Mouse (Mus musculus) neural tube, embryonic 11.5 days (tissue): ENCODE results near the gene Evl. TPM values are rescaled to one million over a fixed set of nuclear protein-coding genes. Genes with fewer than 3 reads are reported as not detected.

Source experiments
- ATAC-seq: fragments of 200-750 bp; cut with Nextera tagmentation; 2 replicates; pipeline ENCODE4 v1.8.0; 2017; ENCODE audit warnings: moderate number of reproducible peaks, mild to moderate bottlenecking, moderate TSS enrichment, moderate library complexity; ENCODE audit not compliant: insufficient read depth, low FRiP score, low TSS enrichment
- DNase-seq: peaks from one replicate; pipeline ENCODE4 v3.0.0-alpha.2; 2015; ENCODE audit warnings: low spot score
- H3K27ac ChIP-seq: fragments of 300-500 bp; sonication (generic); 2 replicates; pipeline ENCODE4 v1.5.1; 2014; ENCODE audit warnings: low read depth, mild to moderate bottlenecking, low read length
- H3K27me3 ChIP-seq: fragments of 300-500 bp; sonication (generic); 2 replicates; pipeline ENCODE4 v1.6.1; 2014; ENCODE audit warnings: mild to moderate bottlenecking, low read length, mixed read lengths; ENCODE audit not compliant: control insufficient read depth, insufficient read depth
- H3K36me3 ChIP-seq: fragments of 300-500 bp; sonication (generic); 2 replicates; pipeline ENCODE4 v1.6.1; 2014; ENCODE audit warnings: mild to moderate bottlenecking, low read length, moderate library complexity, mixed read lengths; ENCODE audit not compliant: control insufficient read depth, insufficient read depth
- H3K4me1 ChIP-seq: fragments of 300-500 bp; sonication (generic); 2 replicates; pipeline ENCODE4 v1.6.1; 2014; ENCODE audit warnings: low read length, mixed read lengths; ENCODE audit not compliant: control insufficient read depth, insufficient read depth
- H3K4me2 ChIP-seq: fragments of 300-500 bp; sonication (generic); 2 replicates; pipeline ENCODE4 v1.6.1; 2014; ENCODE audit warnings: low read depth, mild to moderate bottlenecking, moderate library complexity
- H3K4me3 ChIP-seq: fragments of 300-500 bp; sonication (generic); 2 replicates; pipeline ENCODE4 v1.5.1; 2014; ENCODE audit warnings: low read depth, low read length
- H3K9ac ChIP-seq: fragments of 300-500 bp; sonication (generic); 2 replicates; pipeline ENCODE4 v1.6.1; 2014; ENCODE audit warnings: mild to moderate bottlenecking, low read length
- H3K9me3 ChIP-seq: fragments of 300-500 bp; sonication (generic); 2 replicates; pipeline ENCODE4 v1.6.1; 2016; ENCODE audit warnings: low read length; ENCODE audit not compliant: control insufficient read depth
- WGBS: fragments of 180-500 bp; shearing (Covaris S2); extraction: QIAGEN DNeasy Blood & Tissue Kit; methylation state at CpG from one replicate; pipeline ENCODE4 v1.1.7; 2014; 5-methylcytosine and 5-hydroxymethylcytosine counted together
- polyA plus RNA-seq: library from polyadenylated mRNA; unstranded; fragments of >200 nt; fragmentation: Nextera tagmentation; extraction: Ambion mirVana; gene quantifications from 2 replicates; pipeline ENCODE4 v1.2.1, GENCODE M21; 2014

Gene Evl
- polyA plus RNA-seq, 1 experiment from 2014 or later: 123 TPM

- WGBS: 89% methylated on average over 2 of the region's 2 CpGs
- no peak overlapping the region for H3K27ac ChIP-seq
- H3K9me3 ChIP-seq: no peaks in the 10 kb centered on the region
- H3K4me1 ChIP-seq: no peaks in the 10 kb centered on the region
- no peak overlapping the region for H3K9ac ChIP-seq
- no peak overlapping the region for H3K4me3 ChIP-seq
- no peak for DNase-seq
- peaks cover 18% of the 10 kb centered on the region for H3K36me3 ChIP-seq
- H3K4me2 ChIP-seq: no peak overlapping the region
- no peaks in the 10 kb centered on the region for H3K27me3 ChIP-seq
- ATAC-seq: no peak
These were observed 120.4 kb downstream of the Evl start for GRCm38 (mm10) chr12:108674916-108675315.

GRCm38 (mm10) chr12:108675614-108676401 is 121.3 kb downstream of the Evl start:
- Histone ChIP-seq H3K9me3 (no peaks in the 10 kb centered on the region), H3K27ac (no peak overlapping the region), H3K4me1 (no peaks in the 10 kb centered on the region), H3K4me2 (no peak overlapping the region), H3K9ac (no peak overlapping the region), H3K27me3 (no peaks in the 10 kb centered on the region), H3K4me3 (no peak overlapping the region), H3K36me3 (peaks cover 24% of the 10 kb centered on the region)
- 89% methylated on average over 8 of the region's 8 CpGs for WGBS
- ATAC-seq (no peak), DNase-seq (no peak)

GRCm38 (mm10) chr12:108677116-108677515 is 122.6 kb downstream of the Evl start:
- Histone ChIP-seq H3K9me3 (no peaks in the 10 kb centered on the region), H3K4me1 (no peaks in the 10 kb centered on the region), H3K4me2 (no peak overlapping the region), H3K4me3 (no peak overlapping the region), H3K36me3 (peaks cover 28% of the 10 kb centered on the region), H3K27ac (no peak overlapping the region), H3K9ac (no peak overlapping the region), H3K27me3 (no peaks in the 10 kb centered on the region)
- 91% methylated on average over 5 of the region's 5 CpGs for WGBS
- ATAC-seq (no peak), DNase-seq (no peak)

GRCm38 (mm10) chr12:108678366-108678765 is 123.8 kb downstream of the Evl start:
- H3K4me2 ChIP-seq: no peak overlapping the region
- ATAC-seq: no peak
- H3K27me3 ChIP-seq: no peaks in the 10 kb centered on the region
- no peak for DNase-seq
- H3K4me1 ChIP-seq: no peaks in the 10 kb centered on the region
- H3K4me3 ChIP-seq: no peak overlapping the region
- H3K9me3 ChIP-seq: no peaks in the 10 kb centered on the region
- no peak overlapping the region for H3K9ac ChIP-seq
- peaks cover 29% of the 10 kb centered on the region for H3K36me3 ChIP-seq
- 88% methylated on average over 4 of the region's 4 CpGs for WGBS
- H3K27ac ChIP-seq: no peak overlapping the region

GRCm38 (mm10) chr12:108680861-108681260 is 126.3 kb downstream of the Evl start:
- H3K9me3 ChIP-seq: no peaks in the 10 kb centered on the region
- WGBS: 95% methylated on average over 8 of the region's 8 CpGs
- H3K27me3 ChIP-seq: no peaks in the 10 kb centered on the region
- H3K36me3 ChIP-seq: peaks cover 28% of the 10 kb centered on the region
- no peak overlapping the region for H3K9ac ChIP-seq
- no peaks in the 10 kb centered on the region for H3K4me1 ChIP-seq
- no peak overlapping the region for H3K4me2 ChIP-seq
- no peak overlapping the region for H3K4me3 ChIP-seq
- DNase-seq: no peak
- no peak for ATAC-seq
- H3K27ac ChIP-seq: no peak overlapping the region

- peaks cover 26% of the 10 kb centered on the region for H3K36me3 ChIP-seq
- ATAC-seq: no peak
- 92% methylated on average over 13 of the region's 13 CpGs for WGBS
These were observed 127.9 kb downstream of the Evl start for GRCm38 (mm10) chr12:108682240-108683023.

GRCm38 (mm10) chr12:108686463-108686862 is 131.9 kb downstream of the Evl start:
- WGBS: 81% methylated on average over 6 of the region's 6 CpGs
- Histone ChIP-seq H3K36me3 (peaks cover 13% of the 10 kb centered on the region), H3K4me2 (no peak overlapping the region), H3K27ac (no peak overlapping the region), H3K9me3 (no peaks in the 10 kb centered on the region), H3K9ac (no peak overlapping the region), H3K4me3 (no peak overlapping the region), H3K4me1 (no peaks in the 10 kb centered on the region), H3K27me3 (no peaks in the 10 kb centered on the region)
- DNase-seq (no peak), ATAC-seq (no peak)

More at GRCm38 (mm10) chr12:108682240-108683023, 127.9 kb downstream of the Evl start:
- no peak for DNase-seq
- Histone ChIP-seq H3K27me3 (no peaks in the 10 kb centered on the region), H3K9ac (no peak overlapping the region), H3K4me3 (no peak overlapping the region), H3K27ac (no peak overlapping the region), H3K4me2 (no peak overlapping the region), H3K4me1 (no peaks in the 10 kb centered on the region), H3K9me3 (no peaks in the 10 kb centered on the region)

- no peak for ATAC-seq
- Histone ChIP-seq H3K27ac (no peak overlapping the region), H3K9me3 (no peaks in the 10 kb centered on the region), H3K36me3 (peaks cover 10% of the 10 kb centered on the region), H3K4me1 (no peaks in the 10 kb centered on the region), H3K4me2 (no peak overlapping the region), H3K27me3 (no peaks in the 10 kb centered on the region), H3K4me3 (no peak overlapping the region), H3K9ac (no peak overlapping the region)
- WGBS: 75% methylated on average over 6 of the region's 6 CpGs
- no peak for DNase-seq
These were observed 132.4 kb downstream of the Evl start for GRCm38 (mm10) chr12:108686926-108687325.
